Mouse (Mus musculus): Measurements from ENCODE around the gene Chrna1. TPM values are rescaled to one million over a fixed set of nuclear protein-coding genes. Genes with fewer than 3 reads are reported as not detected.

Gene Chrna1
- polyA plus RNA-seq, 1 experiment = 391 TPM

DNA sequence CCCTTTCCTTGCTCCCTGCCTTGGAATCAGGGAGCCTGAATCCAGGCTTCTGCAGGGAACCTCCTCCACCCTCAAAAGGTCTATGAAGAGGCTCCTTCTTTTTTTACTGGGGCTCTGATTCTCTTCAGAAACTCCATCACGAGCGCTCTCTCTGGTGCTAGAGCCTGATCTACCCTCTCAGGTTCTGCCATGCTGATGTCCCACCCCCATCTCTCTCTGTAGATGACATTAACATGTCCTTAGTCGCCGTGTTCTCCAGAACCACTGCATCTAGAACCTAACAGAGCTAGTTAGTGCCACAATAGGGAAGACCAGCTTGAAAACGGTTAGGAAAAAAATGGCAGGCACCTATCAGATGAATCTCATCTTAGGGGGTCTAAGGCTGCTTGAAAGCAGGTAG is 16.2 kb upstream of the Chrna1 start:
- Histone ChIP-seq H3K4me3 (no peak overlapping the region), H3K27me3 (ENCODE audit: control insufficient read depth, insufficient read depth, insufficient read length) (no peaks in the 10 kb centered on the region), H3K4me2 (ENCODE audit: low read depth) (no peak overlapping the region), H3K36me3 (ENCODE audit: control insufficient read depth, insufficient read depth) (no peaks in the 10 kb centered on the region), H3K79me2 (ENCODE audit: control insufficient read depth, insufficient read depth) (no peaks in the 10 kb centered on the region), H3ac (ENCODE audit: control insufficient read depth, insufficient read length) (no peak overlapping the region)
- no peak for TF ChIP-seq MYOG (IDR thresholded peaks at IDR 0.05; ENCODE audit: control insufficient read depth in 1 of 3, insufficient read depth in 1 of 3, insufficient read length in 2 of 3, low read depth in 2 of 3)
- no peak for TF ChIP-seq TCF3 (IDR thresholded peaks at IDR 0.05; ENCODE audit: insufficient read length, low read depth)
- no peak for TF ChIP-seq POLR2A (IDR thresholded peaks at IDR 0.05; ENCODE audit: insufficient read length, low read depth)
- TF ChIP-seq SRF (IDR thresholded peaks at IDR 0.05; ENCODE audit: control insufficient read depth, insufficient read length, low read depth) = no peak
- no peak for TF ChIP-seq CEBPB (IDR thresholded peaks at IDR 0.05; ENCODE audit: insufficient read depth, poor library complexity, severe bottlenecking)
- no peak for TF ChIP-seq POLR2AphosphoS2 (IDR thresholded peaks at IDR 0.05; ENCODE audit: insufficient read length, low read depth)
- TF ChIP-seq E2F4 (IDR thresholded peaks at IDR 0.05; ENCODE audit: insufficient read depth) = no peak
- TF ChIP-seq MYOD1 (IDR thresholded peaks at IDR 0.05; ENCODE audit: control insufficient read depth in 1 of 3, insufficient read length in 2 of 3, low read depth in 2 of 3) = no peak
- TF ChIP-seq REST (IDR thresholded peaks at IDR 0.05; ENCODE audit: insufficient read depth, insufficient read length) = no peak

DNA sequence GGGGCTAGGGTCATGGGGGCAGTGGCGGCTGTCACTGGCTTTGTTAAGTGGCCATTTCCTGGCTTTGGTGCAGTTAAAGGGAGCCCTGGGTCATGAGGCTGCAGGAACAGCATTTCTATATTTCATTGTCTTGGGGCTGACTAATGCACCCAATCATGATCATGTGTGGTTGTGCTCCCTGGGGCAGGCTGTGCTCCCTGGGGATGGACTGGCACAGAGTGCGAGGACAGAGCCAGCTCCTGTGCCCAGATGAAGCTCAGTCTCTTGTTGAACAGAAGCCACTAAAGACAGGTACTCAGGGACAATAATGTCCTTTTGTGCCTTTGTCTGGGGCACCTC is 12.9 kb upstream of the Chrna1 start:
- Histone ChIP-seq H3K4me3 (peak overlapping the region; percentile 8), H3K4me2 (ENCODE audit: low read depth) (peak overlapping the region; percentile 95), H3K27me3 (ENCODE audit: control insufficient read depth, insufficient read depth, insufficient read length) (no peaks in the 10 kb centered on the region), H3K79me2 (ENCODE audit: control insufficient read depth, insufficient read depth) (no peaks in the 10 kb centered on the region), H3K36me3 (ENCODE audit: control insufficient read depth, insufficient read depth) (no peaks in the 10 kb centered on the region), H3ac (ENCODE audit: control insufficient read depth, insufficient read length) (no peak overlapping the region)
- no peak for TF ChIP-seq USF1 (IDR thresholded peaks at IDR 0.05; ENCODE audit: low read depth)

DNA sequence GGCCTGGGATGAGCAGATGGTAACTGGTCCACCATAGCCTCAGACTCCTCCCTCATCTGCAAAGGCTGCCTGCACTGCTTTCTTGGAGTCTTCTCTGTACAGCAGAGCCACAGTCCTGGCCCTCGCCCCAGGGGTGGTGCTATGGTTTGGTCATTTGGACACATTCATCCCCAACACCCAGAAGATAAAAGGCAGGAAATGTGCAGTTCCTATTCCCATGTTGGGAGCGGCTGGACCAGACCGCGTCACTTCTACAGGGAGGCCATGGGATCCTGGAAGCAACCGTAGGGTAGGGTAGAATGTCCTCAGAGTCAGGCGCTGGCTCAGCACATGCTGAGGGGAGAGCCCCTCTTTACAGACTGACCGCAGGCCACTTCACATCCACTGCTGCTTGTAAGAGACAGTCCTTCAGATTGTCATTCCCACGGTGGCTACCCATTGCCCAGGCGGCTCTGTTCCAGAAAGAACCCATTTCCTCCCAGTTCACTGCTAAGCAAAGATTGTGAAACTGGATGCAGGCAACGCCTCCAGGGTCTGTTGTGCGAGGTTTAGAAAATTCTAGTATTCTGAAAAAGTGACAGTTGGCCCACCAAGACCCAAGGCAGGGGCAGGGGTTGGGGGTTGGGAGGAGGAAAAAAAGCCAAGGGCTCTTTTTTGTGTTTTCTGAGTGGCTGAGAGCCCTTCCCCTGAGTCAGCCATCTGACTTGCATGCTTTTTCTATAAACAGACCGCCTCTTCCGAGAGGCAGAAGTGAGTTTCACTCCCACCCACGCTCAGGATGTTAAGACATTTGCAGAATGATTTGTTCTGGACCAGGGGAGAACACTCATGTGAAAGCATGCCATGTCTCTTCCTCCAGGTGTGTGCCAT is 12.3 kb upstream of the Chrna1 start:
- Histone ChIP-seq H3K79me2 (ENCODE audit: control insufficient read depth, insufficient read depth) (no peaks in the 10 kb centered on the region), H3K36me3 (ENCODE audit: control insufficient read depth, insufficient read depth) (no peaks in the 10 kb centered on the region), H3K4me3 (peak overlapping the region; percentile 8), H3ac (ENCODE audit: control insufficient read depth, insufficient read length) (no peak overlapping the region), H3K27me3 (ENCODE audit: control insufficient read depth, insufficient read depth, insufficient read length) (no peaks in the 10 kb centered on the region), H3K4me2 (ENCODE audit: low read depth) (peak overlapping the region; percentile 95)
- TF ChIP-seq MYOG (IDR thresholded peaks at IDR 0.05; ENCODE audit: control insufficient read depth in 1 of 3, insufficient read depth in 1 of 3, insufficient read length in 2 of 3, low read depth in 2 of 3) (peak in 1 of 3 experiments; percentile 0), TCF3 (IDR thresholded peaks at IDR 0.05; ENCODE audit: insufficient read length, low read depth) (no peak), SRF (IDR thresholded peaks at IDR 0.05; ENCODE audit: control insufficient read depth, insufficient read length, low read depth) (no peak), CEBPB (IDR thresholded peaks at IDR 0.05; ENCODE audit: insufficient read depth, poor library complexity, severe bottlenecking) (0 out of 2 replicates have a peak, but pooled peaks have one; percentile 20), REST (IDR thresholded peaks at IDR 0.05; ENCODE audit: insufficient read depth, insufficient read length) (no peak), POLR2A (IDR thresholded peaks at IDR 0.05; ENCODE audit: insufficient read length, low read depth) (peak; percentile 63), MYOD1 (IDR thresholded peaks at IDR 0.05; ENCODE audit: control insufficient read depth in 1 of 3, insufficient read length in 2 of 3, low read depth in 2 of 3) (peak in 1 of 3 experiments; percentile 20), MAX (IDR thresholded peaks at IDR 0.05; ENCODE audit: low read depth) (no peak), POLR2AphosphoS2 (IDR thresholded peaks at IDR 0.05; ENCODE audit: insufficient read length, low read depth) (peak; percentile 59), E2F4 (IDR thresholded peaks at IDR 0.05; ENCODE audit: insufficient read depth) (no peak), USF1 (IDR thresholded peaks at IDR 0.05; ENCODE audit: low read depth) (no peak), TCF12 (IDR thresholded peaks at IDR 0.05; ENCODE audit: insufficient read depth, poor library complexity, severe bottlenecking) (no peak)

DNA sequence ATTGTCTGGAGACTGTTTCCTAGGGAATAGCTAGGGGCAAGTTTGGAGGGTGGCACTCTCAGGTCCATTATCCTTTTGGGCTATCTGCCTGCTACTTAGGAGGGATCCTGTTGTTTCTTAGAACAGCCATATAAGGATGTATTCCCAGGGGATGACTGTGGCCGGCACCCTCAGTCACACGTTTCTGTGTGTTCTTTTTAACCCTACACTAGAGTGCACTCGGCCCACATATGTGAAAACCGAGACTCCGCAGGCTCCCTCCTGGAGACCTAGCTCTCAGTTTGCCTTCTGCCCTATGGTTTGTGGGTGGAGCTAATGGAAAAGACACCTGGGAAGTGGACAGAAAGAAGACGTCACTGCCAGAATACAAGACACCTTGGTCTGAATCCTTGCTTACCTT is 11.1 kb upstream of the Chrna1 start:
- Histone ChIP-seq H3K36me3 (ENCODE audit: control insufficient read depth, insufficient read depth) (no peaks in the 10 kb centered on the region), H3ac (ENCODE audit: control insufficient read depth, insufficient read length) (no peak overlapping the region), H3K79me2 (ENCODE audit: control insufficient read depth, insufficient read depth) (no peaks in the 10 kb centered on the region), H3K27me3 (ENCODE audit: control insufficient read depth, insufficient read depth, insufficient read length) (no peaks in the 10 kb centered on the region), H3K4me3 (no peak overlapping the region), H3K4me2 (ENCODE audit: low read depth) (no peak overlapping the region)
- TF ChIP-seq SRF (IDR thresholded peaks at IDR 0.05; ENCODE audit: control insufficient read depth, insufficient read length, low read depth) (peak; percentile 35), MAX (IDR thresholded peaks at IDR 0.05; ENCODE audit: low read depth) (no peak)

DNA sequence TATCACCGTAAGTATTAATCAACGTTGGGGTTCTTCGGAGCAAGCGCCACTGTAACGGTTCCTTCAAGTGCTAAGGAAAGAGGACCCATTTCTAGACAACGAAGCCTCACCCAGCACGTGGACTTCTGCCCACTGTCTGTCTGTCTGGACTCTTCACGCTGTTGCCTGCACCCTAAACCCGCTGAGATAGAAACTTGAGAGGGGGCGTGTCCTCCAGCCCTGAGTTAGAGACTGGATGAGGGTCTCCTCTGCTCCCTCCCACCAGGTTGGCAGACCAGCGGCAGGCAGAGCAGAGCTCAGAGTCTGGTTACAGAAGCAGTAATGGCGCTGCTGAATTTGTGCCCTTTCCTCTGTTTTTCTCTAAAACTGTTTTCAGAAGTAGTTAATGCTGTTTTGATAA is 10.0 kb upstream of the Chrna1 start:
- no peak overlapping the region for H3ac ChIP-seq (ENCODE audit: control insufficient read depth, insufficient read length)
- H3K36me3 ChIP-seq (ENCODE audit: control insufficient read depth, insufficient read depth) = no peaks in the 10 kb centered on the region
- TF ChIP-seq POLR2A (IDR thresholded peaks at IDR 0.05; ENCODE audit: insufficient read length, low read depth) (no peak), CEBPB (IDR thresholded peaks at IDR 0.05; ENCODE audit: insufficient read depth, poor library complexity, severe bottlenecking) (no peak), MYOG (IDR thresholded peaks at IDR 0.05; ENCODE audit: control insufficient read depth in 1 of 3, insufficient read depth in 1 of 3, insufficient read length in 2 of 3, low read depth in 2 of 3) (no peak), USF1 (IDR thresholded peaks at IDR 0.05; ENCODE audit: low read depth) (no peak), REST (IDR thresholded peaks at IDR 0.05; ENCODE audit: insufficient read depth, insufficient read length) (no peak), MYOD1 (IDR thresholded peaks at IDR 0.05; ENCODE audit: control insufficient read depth in 1 of 3, insufficient read length in 2 of 3, low read depth in 2 of 3) (no peak), SRF (IDR thresholded peaks at IDR 0.05; ENCODE audit: control insufficient read depth, insufficient read length, low read depth) (no peak), MAX (IDR thresholded peaks at IDR 0.05; ENCODE audit: low read depth) (no peak), TCF12 (IDR thresholded peaks at IDR 0.05; ENCODE audit: insufficient read depth, poor library complexity, severe bottlenecking) (no peak), POLR2AphosphoS2 (IDR thresholded peaks at IDR 0.05; ENCODE audit: insufficient read length, low read depth) (no peak), E2F4 (IDR thresholded peaks at IDR 0.05; ENCODE audit: insufficient read depth) (no peak), TCF3 (IDR thresholded peaks at IDR 0.05; ENCODE audit: insufficient read length, low read depth) (no peak)
- no peaks in the 10 kb centered on the region for H3K79me2 ChIP-seq (ENCODE audit: control insufficient read depth, insufficient read depth)
- no peak overlapping the region for H3K4me3 ChIP-seq
- no peak overlapping the region for H3K4me2 ChIP-seq (ENCODE audit: low read depth)
- H3K27me3 ChIP-seq (ENCODE audit: control insufficient read depth, insufficient read depth, insufficient read length) = no peaks in the 10 kb centered on the region

Data from myocyte (in vitro differentiated cells).